Mouse (Mus musculus) hindbrain, embryonic 10.5 days (tissue): ENCODE data around the gene Ydjc. TPM values are rescaled to one million over a fixed set of nuclear protein-coding genes. Genes with fewer than 3 reads are reported as not detected.

Experiments used
- DNase-seq: peaks from one replicate; pipeline ENCODE4 v3.0.0-alpha.2; 2017; ENCODE audit warnings: low spot score
- H3K27ac ChIP-seq: fragments of 300-500 bp; sonication (generic); 2 replicates; pipeline ENCODE4 v1.5.1; 2016; ENCODE audit warnings: mild to moderate bottlenecking, moderate library complexity
- H3K27me3 ChIP-seq: fragments of 300-500 bp; sonication (generic); 2 replicates; pipeline ENCODE4 v1.6.1; 2016; ENCODE audit warnings: mild to moderate bottlenecking; ENCODE audit not compliant: poor library complexity, insufficient read depth, severe bottlenecking
- H3K36me3 ChIP-seq: fragments of 300-500 bp; sonication (generic); 2 replicates; pipeline ENCODE4 v1.6.1; 2016; ENCODE audit warnings: mild to moderate bottlenecking, moderate library complexity
- H3K4me1 ChIP-seq: fragments of 300-500 bp; sonication (generic); replicated peaks from 2 replicates; pipeline ENCODE4 v1.6.1; 2016; ENCODE audit warnings: mild to moderate bottlenecking
- H3K4me3 ChIP-seq: fragments of 300-500 bp; sonication (generic); 2 replicates; pipeline ENCODE4 v1.5.1; 2016; ENCODE audit warnings: mild to moderate bottlenecking, moderate library complexity
- H3K9me3 ChIP-seq: fragments of 300-500 bp; sonication (generic); 2 replicates; pipeline ENCODE4 v1.6.1; 2016; ENCODE audit warnings: mild to moderate bottlenecking, moderate library complexity
- WGBS: fragments of 180-500 bp; shearing (Covaris S2); methylation state at CpG from one replicate; pipeline ENCODE4 v1.1.7; 2016; 5-methylcytosine and 5-hydroxymethylcytosine counted together
- polyA plus RNA-seq: library from polyadenylated mRNA; unstranded; fragments of >200 nt; fragmentation: Nextera tagmentation; extraction: Ambion mirVana; gene quantifications from 2 replicates; pipeline ENCODE4 v1.2.1, GENCODE M21; 2016

Ydjc gene
- 7.8 and 10.1 TPM in 2 replicates for polyA plus RNA-seq

DNA sequence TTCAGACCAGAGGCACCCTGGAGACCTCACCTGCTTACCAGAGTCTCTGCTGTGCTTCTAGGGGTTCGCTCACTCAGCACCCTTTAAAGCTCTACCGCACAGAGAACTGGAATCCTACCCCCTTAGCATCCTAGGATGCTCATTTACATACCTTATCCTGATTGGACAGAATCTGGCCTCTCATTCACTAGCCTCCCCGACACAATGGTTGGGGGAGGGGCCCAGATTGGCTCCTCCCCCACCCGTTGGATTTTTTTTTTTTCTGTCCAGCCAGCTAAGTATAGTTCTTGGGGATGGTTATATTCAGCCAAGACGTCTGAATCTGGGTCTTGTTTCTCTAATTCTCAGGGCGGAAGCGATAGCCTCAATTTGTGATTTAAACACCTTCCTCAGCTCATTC is at the start of gene Ydjc:
Gene Ydjc, plus strand, starts transcription at position 283 of the 400 bp plus-strand sequence.
- Histone ChIP-seq H3K27ac (no peak within 1 kb of the TSS), H3K4me1 (peaks cover 25% of the 10 kb centered on the region), H3K27me3 (peaks cover 22% of the 10 kb centered on the region), H3K4me3 (no peak within 1 kb of the TSS), H3K36me3 (no peaks in the 10 kb centered on the region), H3K9me3 (no peaks in the 10 kb centered on the region)
- 18% methylated on average over 7 of the region's 7 CpGs for WGBS
- peak; percentile 29 for DNase-seq

DNA sequence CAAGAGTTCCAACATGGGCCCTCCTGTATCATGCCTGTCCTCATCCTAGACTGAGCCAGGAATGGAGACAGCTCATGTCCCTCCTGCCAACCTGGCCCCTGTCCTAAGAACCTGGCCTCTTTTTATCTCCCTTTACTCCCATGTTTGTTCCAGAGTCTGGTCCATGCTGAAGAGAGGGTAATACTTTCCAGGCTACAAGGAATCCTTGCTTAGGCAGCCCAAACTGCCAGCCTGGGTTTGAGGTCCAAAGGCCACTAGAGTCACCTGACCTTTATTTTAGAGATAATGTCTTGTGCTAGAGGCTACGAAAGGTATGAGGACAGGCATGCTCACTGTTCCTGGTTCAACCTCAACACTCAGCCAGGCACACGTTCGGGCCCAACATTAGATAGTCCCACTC is 47.5 kb upstream of the Ydjc start:
- no peaks in the 10 kb centered on the region for H3K27me3 ChIP-seq
- peaks cover 99% of the 10 kb centered on the region for H3K36me3 ChIP-seq
- 93% methylated on average over 3 of the region's 3 CpGs for WGBS
- no peaks in the 10 kb centered on the region for H3K9me3 ChIP-seq
- no peak overlapping the region for H3K27ac ChIP-seq
- H3K4me1 ChIP-seq: no peaks in the 10 kb centered on the region
- H3K4me3 ChIP-seq: no peak overlapping the region
- DNase-seq: no peak

DNA sequence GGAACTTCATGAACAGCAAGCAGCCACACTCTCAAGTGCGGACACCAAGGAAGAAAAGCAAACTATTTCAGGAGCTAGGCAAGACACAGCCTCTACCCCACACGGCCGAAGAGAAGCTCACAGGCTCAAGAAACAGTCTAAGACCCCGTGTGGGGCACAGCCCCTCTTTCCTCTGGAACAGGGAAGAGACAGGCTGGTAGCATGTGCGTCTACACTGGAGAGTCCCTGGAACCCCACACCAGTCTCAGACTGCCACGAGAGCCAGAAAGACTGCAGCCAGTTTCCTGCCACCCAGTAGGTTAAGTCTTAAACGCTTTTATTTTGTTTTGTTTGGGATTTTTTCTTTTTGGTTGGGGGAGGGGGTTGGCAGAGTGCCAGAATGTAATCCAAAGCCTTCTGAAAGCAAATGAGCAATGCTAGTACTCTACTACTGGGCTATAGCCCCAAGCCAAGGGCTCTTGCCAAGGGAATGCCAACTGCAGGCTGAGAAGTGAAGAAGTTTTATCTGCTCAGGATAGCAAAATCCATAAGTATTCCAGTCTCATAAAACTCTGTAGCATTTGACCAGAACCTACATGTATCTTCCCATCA is 41.7 kb upstream of the Ydjc start:
- H3K4me3 ChIP-seq: no peak overlapping the region
- H3K4me1 ChIP-seq: no peaks in the 10 kb centered on the region
- no peaks in the 10 kb centered on the region for H3K9me3 ChIP-seq
- no peak overlapping the region for H3K27ac ChIP-seq
- DNase-seq: no peak
- peaks cover 98% of the 10 kb centered on the region for H3K36me3 ChIP-seq
- WGBS: 86% methylated on average over 7 of the region's 7 CpGs
- no peaks in the 10 kb centered on the region for H3K27me3 ChIP-seq

DNA sequence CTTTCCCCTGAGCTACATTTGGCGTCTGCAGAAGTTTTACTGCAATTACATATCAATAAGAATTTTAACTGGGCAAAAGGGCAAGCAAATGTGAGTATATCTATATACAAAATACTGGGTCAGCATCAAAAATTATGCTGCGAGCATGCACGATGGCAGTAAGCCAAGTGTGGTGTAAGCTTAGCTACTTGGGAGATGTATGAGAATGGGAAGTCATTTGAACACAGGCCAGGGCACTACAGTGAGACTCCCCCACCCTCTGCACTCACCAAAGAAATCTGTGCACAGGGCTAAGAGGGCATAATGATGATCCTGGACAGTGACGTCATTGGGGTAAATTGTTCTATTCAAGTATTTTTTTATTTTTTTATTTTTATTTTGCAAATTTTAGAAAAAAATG is 39.8 kb upstream of the Ydjc start:
- peaks cover 2% of the 10 kb centered on the region for H3K4me1 ChIP-seq
- WGBS: 96% methylated on average over 4 of the region's 4 CpGs
- no peaks in the 10 kb centered on the region for H3K9me3 ChIP-seq
- no peaks in the 10 kb centered on the region for H3K27me3 ChIP-seq
- no peak overlapping the region for H3K4me3 ChIP-seq
- peaks cover 96% of the 10 kb centered on the region for H3K36me3 ChIP-seq
- H3K27ac ChIP-seq: no peak overlapping the region
- DNase-seq: no peak

DNA sequence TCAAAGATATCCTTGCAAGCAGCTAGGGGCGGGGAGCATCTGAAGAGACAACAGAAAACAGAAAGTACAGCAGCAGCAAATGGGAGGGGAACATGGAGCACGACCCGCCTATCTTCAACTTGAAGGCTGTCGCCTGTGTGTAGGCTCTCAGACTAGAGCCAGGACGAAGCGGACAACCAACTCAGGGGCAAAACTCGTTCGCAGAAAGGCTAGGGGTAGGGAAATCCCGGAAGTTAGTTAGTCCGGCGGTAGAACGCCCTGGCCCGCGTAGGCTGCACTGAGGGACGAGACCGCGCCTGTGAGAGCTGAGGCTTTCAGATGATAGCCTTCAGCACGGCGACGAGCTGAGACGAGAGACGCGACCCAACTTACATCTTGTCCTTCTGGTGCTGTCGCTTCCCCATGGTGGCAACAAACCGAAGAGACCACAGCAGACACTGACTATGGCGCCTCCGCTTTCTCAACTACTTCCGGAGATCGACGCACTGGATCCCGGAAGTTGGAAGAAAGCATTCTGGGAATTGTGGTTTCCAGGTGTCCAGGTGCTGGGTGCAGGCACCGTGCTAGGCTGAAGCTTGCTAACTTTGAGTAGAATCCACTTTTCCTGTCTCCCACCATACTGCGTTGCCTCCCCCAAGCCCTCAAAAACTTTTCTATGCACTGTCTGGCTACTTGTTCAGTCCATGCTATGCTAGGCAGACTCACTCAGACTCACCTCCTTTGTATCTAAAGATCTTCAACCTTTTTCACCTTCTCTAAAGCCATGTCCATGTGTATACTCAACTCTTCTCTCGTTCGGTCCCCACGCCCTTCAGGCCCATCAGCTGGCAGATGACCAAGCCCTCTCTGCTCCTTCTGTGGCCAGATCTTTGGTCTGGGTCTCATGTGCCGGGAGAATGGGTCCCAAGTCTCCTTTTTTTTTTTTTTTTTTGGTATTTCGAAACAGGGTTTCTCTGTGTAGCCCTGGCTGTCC is 33.4 kb upstream of the Ydjc start, which contains the start of gene Ppil2:
Gene Ppil2, minus strand, starts transcription at position 487 of the 973 bp plus-strand sequence.
- Histone ChIP-seq H3K4me1 (peaks cover 10% of the 10 kb centered on the region), H3K27me3 (no peaks in the 10 kb centered on the region), H3K36me3 (peaks cover 72% of the 10 kb centered on the region), H3K9me3 (no peaks in the 10 kb centered on the region), H3K4me3 (peak within 1 kb of the TSS; percentile 75), H3K27ac (peak within 1 kb of the TSS; percentile 87)
- DNase-seq: peak; percentile 78
- 11% methylated on average over 38 of the region's 38 CpGs for WGBS

DNA sequence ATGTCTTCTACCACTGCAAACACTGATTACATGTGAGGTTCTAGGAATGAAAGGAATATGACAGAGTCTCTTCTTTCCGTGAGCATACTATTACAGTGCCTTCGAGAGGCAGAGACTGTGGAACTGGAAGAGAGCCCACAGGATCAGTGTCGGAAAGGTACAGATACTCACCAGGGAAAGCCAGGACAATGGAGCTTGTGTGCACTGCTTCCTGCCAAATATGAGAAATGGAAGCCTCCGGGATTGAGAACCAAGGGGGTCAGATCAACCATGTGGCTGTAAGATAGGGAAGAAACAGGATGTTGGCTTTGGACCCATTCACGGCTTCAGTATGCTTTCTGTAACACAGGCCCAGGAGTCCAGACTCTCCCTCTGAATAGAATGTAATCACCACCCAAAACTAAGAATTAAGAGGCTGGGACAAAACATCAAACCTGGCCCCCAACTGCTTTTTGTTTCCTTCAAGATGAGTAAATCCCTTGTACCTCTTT is 27.1 kb upstream of the Ydjc start:
- no peak for DNase-seq
- Histone ChIP-seq H3K36me3 (peaks cover 99% of the 10 kb centered on the region), H3K4me3 (no peak overlapping the region), H3K4me1 (peaks cover 17% of the 10 kb centered on the region), H3K27me3 (no peaks in the 10 kb centered on the region), H3K27ac (no peak overlapping the region), H3K9me3 (no peaks in the 10 kb centered on the region)
- 92% methylated on average over 5 of the region's 5 CpGs for whole genome bisulfite sequencing

DNA sequence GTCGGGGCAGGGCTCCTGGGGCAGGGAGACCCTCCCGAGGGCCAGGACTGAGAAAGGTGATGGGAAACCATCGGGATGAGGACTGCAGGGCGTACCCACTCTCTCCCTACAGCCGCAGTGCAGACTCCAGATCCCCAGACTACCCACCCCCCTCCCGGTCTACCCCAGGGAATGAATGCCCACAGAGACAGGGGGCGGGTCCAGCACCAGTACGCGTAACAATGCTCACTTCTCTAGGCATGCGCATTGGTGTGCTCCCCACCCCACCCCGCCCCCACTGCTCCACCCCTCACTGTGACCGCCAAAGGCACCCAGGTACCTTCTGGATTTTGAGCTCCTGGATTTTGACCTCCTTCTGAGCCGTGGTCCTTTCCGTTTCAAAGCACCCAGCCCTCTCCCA is 22.9 kb upstream of the Ydjc start:
- H3K4me1 ChIP-seq: peaks cover 44% of the 10 kb centered on the region
- WGBS: 48% methylated on average over 14 of the region's 14 CpGs
- no peak for DNase-seq
- peak overlapping the region; percentile 29; the same call in 1 of the 2 replicates for H3K4me3 ChIP-seq
- no peaks in the 10 kb centered on the region for H3K27me3 ChIP-seq
- no peaks in the 10 kb centered on the region for H3K9me3 ChIP-seq
- H3K36me3 ChIP-seq: peaks cover 67% of the 10 kb centered on the region
- H3K27ac ChIP-seq: peak overlapping the region; percentile 64

DNA sequence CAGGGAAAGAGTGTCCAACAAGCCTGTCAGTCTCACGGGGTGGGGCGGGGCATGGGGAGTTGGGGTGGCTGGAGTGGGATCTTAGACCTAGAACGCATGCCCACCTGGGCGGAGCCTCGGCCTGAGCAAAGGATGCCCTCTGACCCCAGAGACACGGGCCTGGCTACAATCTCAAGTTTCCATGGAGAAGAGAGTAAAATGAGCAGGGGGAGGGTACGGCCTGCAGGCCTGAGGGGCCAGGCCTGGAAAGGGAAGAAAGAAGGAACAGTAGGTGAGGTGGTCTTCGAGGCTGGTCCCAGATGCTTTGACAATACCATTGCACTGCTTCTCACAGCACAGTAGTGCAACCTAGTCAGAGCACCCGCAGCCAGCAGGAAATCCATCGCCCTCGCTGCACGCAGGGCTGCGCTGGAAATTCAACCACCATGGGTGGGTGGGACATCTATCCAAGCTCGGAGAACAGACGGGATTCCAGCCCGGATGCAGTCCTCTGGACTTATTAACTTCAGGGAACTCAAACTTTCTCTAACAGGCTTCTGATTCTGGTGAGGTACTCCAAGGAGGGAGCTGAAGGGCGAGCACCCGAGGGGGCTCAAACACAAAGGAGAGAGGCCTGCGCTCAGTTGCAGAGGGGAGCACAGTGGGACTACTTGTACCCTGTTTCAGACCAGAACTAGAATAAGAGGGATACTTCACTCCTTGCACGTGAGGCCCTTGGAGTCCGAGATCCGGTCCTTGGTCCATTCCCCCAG is 20.1 kb upstream of the Ydjc start:
- peak; percentile 89 for DNase-seq
- Histone ChIP-seq H3K27ac (peak overlapping the region; percentile 93), H3K36me3 (peaks cover 40% of the 10 kb centered on the region), H3K9me3 (no peaks in the 10 kb centered on the region), H3K4me1 (peaks cover 44% of the 10 kb centered on the region), H3K4me3 (peak overlapping the region; percentile 73), H3K27me3 (no peaks in the 10 kb centered on the region)
- WGBS: 1% methylated on average over 22 of the region's 22 CpGs

DNA sequence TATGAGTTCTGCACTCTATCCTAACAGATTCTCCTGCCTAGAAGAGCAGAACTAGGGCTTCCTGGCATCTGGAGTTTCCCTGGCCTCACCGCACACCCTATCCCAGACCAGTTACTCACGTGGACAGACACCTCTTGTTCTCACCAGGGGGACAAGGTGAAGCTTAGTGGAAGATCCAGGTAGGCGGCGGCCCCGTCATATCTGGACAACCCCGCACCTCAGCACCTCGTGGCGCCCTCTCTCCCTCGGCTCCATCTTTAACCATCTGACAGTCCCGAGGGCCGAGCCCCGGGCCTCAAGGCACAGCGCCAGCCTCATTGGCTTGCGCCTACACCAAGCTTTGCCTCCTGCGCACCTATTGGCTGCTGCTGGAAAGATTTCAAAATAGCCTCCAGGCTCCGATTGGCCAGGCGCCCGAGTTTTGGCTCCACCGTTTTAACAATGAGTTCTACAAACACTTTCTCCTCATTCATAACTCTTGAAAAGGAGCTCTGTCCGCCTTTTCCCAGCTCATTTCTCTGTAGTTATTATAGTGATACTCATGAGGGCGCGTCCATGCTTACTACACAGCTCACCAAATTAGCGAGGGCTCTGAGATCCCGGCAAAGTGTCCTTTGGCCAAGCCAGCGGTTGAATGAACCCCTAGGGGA is 19.4 kb upstream of the Ydjc start, which contains the start of gene 2610318N02Rik:
Gene 2610318N02Rik, minus strand, starts transcription at position 297 of the 650 bp plus-strand sequence.
- Histone ChIP-seq H3K27me3 (no peaks in the 10 kb centered on the region), H3K4me1 (peaks cover 44% of the 10 kb centered on the region), H3K27ac (peak within 1 kb of the TSS; percentile 93), H3K36me3 (peaks cover 39% of the 10 kb centered on the region), H3K4me3 (peak within 1 kb of the TSS; percentile 73), H3K9me3 (no peaks in the 10 kb centered on the region)
- under 1% methylated on average over 25 of the region's 25 CpGs for WGBS
- DNase-seq: peak; percentile 90

DNA sequence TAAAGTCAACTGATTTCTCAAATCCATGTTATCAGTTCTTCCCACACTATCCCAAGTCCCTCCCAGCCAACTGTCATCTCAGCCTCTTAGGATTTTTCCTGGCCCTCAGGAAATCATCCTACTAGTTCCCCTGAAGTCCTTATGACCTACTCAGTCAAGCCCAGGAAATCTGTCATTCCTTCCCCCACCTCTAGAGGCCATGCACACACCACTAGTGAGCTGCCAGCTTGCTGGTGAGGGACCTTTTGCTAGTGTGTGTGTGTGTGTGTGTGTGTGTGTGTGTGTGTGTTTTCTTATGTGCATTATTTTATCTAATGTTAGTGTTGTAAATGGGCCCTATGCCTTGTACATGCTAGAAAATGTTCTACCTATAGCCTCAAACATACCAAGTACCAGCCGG is 17.1 kb upstream of the Ydjc start:
- WGBS: 100% methylated on average over 1 of the region's 1 CpGs
- H3K27ac ChIP-seq: no peak overlapping the region
- peaks cover 5% of the 10 kb centered on the region; the same call in 1 of the 2 replicates for H3K27me3 ChIP-seq
- H3K36me3 ChIP-seq: peaks cover 22% of the 10 kb centered on the region
- no peaks in the 10 kb centered on the region for H3K9me3 ChIP-seq
- no peak overlapping the region for H3K4me3 ChIP-seq
- peaks cover 42% of the 10 kb centered on the region for H3K4me1 ChIP-seq
- peak; percentile 38 for DNase-seq

DNA sequence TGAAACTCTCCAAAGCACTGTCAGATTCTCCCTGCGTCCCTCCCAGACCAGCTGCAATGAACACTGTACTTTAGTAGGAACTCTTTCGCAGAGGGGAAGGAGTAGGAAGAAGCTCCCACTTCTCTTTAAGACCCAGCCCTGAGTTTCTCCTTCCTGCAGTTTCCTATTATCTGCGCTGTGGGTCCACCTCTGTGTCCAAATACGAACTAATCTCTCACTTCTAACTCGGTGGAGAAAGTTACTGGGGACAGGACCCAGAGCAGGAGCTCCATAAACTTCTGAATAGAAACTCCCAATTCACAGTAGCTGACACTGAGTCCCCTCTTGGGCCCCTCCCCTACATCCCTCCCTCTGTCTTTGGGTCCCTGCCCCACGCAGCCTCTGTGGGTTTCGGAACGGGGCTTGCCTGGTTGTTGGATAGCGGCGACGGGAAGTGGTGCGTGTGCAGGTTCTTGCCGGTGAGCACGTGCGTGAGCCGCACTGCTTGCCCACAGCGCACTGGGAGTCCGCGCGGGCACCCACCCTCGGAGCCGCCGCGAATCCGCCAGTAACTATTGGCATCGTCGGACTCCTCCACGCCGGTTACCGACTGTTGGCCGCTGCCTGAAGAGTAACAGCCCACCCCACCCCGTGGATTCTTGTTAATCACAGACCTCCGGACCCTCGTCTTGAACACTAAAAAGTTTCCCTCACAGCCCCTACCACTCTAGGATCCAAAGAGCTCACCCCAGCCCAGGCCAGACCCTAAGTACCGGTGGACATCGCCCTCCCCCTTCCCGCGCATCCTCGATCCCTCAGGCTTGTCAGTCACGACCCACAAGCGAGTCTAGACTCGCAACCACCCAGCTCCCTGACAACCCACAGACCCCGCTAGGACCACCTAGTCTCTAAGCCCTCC is 13.0 kb upstream of the Ydjc start:
- peak overlapping the region; percentile 94 for H3K27ac ChIP-seq
- peaks cover 5% of the 10 kb centered on the region; the same call in 1 of the 2 replicates for H3K27me3 ChIP-seq
- no peak for DNase-seq
- 5% methylated on average over 43 of the region's 43 CpGs for whole genome bisulfite sequencing
- peaks cover 12% of the 10 kb centered on the region for H3K36me3 ChIP-seq
- H3K4me1 ChIP-seq: peaks cover 23% of the 10 kb centered on the region
- H3K9me3 ChIP-seq: no peaks in the 10 kb centered on the region
- H3K4me3 ChIP-seq: peak overlapping the region; percentile 83
